Mouse (Mus musculus) kidney, postnatal 0 days (tissue): Measurements from ENCODE around the gene Gm49353. TPM values are rescaled to one million over a fixed set of nuclear protein-coding genes. Genes with fewer than 3 reads are reported as not detected.
A peak's percentile ranks its signal among the peaks of the same experiment; 100 is the strongest.

ENCODE experiments used
- ATAC-seq: fragments of 200-750 bp; cut with Nextera tagmentation; replicated peaks from 2 replicates; pipeline ENCODE4 v1.8.0; 2017; ENCODE audit warnings: low read depth, moderate number of reproducible peaks, moderate TSS enrichment, moderate library complexity; ENCODE audit not compliant: low FRiP score
- DNase-seq: peaks from one replicate; pipeline ENCODE4 v3.0.0-alpha.2; 2016; ENCODE audit warnings: low spot score
- H3K27ac ChIP-seq: fragments of 300-500 bp; sonication (generic); 2 replicates; pipeline ENCODE4 v1.5.1; 2014; ENCODE audit warnings: mild to moderate bottlenecking
- H3K27me3 ChIP-seq: fragments of 300-500 bp; sonication (generic); 2 replicates; pipeline ENCODE4 v1.6.1; 2014; ENCODE audit warnings: low read length, mixed read lengths; ENCODE audit not compliant: insufficient read depth
- H3K36me3 ChIP-seq: fragments of 300-500 bp; sonication (generic); 2 replicates; pipeline ENCODE4 v1.6.1; 2014; ENCODE audit warnings: low read length, mixed read lengths; ENCODE audit not compliant: insufficient read depth
- H3K4me1 ChIP-seq: fragments of 300-500 bp; sonication (generic); replicated peaks from 2 replicates; pipeline ENCODE4 v1.6.1; 2014; ENCODE audit warnings: antibody characterized with exemption, low read length, mixed read lengths; ENCODE audit not compliant: insufficient read depth
- H3K4me2 ChIP-seq: fragments of 300-500 bp; sonication (generic); 2 replicates; pipeline ENCODE4 v1.6.1; 2014; ENCODE audit warnings: mild to moderate bottlenecking, low read length, moderate library complexity, mixed read lengths
- H3K4me3 ChIP-seq: fragments of 300-500 bp; sonication (generic); replicated peaks from 2 replicates; pipeline ENCODE4 v1.5.1; 2014; ENCODE audit warnings: low read depth, low read length
- H3K9ac ChIP-seq: fragments of 300-500 bp; sonication (generic); 2 replicates; pipeline ENCODE4 v1.6.1; 2014; ENCODE audit warnings: low read depth, low read length
- H3K9me3 ChIP-seq: fragments of 300-500 bp; sonication (generic); replicated peaks from 2 replicates; pipeline ENCODE4 v1.6.1; 2016; ENCODE audit warnings: low read length, inconsistent platforms, mixed read lengths
- CTCF ChIP-seq: IDR thresholded peaks from 2 replicates; pipeline ENCODE4 v1.5.1; 2016; ENCODE audit warnings: antibody characterized with exemption, low read depth, mild to moderate bottlenecking, moderate library complexity
- WGBS: fragments of 180-500 bp; shearing (Covaris S2); extraction: QIAGEN DNeasy Blood & Tissue Kit; methylation state at CpG from one replicate; pipeline ENCODE4 v1.1.7; 2014; 5-methylcytosine and 5-hydroxymethylcytosine counted together
- polyA plus RNA-seq: library from polyadenylated mRNA; unstranded; fragments of >200 nt; fragmentation: Nextera tagmentation; extraction: Ambion mirVana; gene quantifications from 2 replicates; pipeline ENCODE4 v1.2.1, GENCODE M21; 2015

Gene Gm49353
- polyA plus RNA-seq, 1 experiment from 2014 or later: not detected

GRCm38 (mm10) chr10:29208735-29209134, 10.0 kb downstream of the Gm49353 start:
- 51% methylated on average over 3 of the region's 3 CpGs for WGBS
- Histone ChIP-seq H3K27me3 (no peaks in the 10 kb centered on the region), H3K4me3 (no peak overlapping the region), H3K9ac (no peak overlapping the region), H3K27ac (no peak overlapping the region), H3K4me2 (no peak overlapping the region), H3K9me3 (no peaks in the 10 kb centered on the region), H3K4me1 (no peaks in the 10 kb centered on the region), H3K36me3 (no peaks in the 10 kb centered on the region)
- TF ChIP-seq CTCF: no peak
- ATAC-seq (no peak), DNase-seq (no peak)

- no peak within 1 kb of the TSS for H3K27ac ChIP-seq
- H3K27me3 ChIP-seq: no peaks in the 10 kb centered on the region
- 9% methylated on average over 4 of the region's 4 CpGs for WGBS
- no peak within 1 kb of the TSS for H3K9ac ChIP-seq
- no peak for TF ChIP-seq CTCF
- peak; percentile 88 for ATAC-seq
- DNase-seq: peak; percentile 71
- H3K4me1 ChIP-seq: no peaks in the 10 kb centered on the region
- no peaks in the 10 kb centered on the region for H3K36me3 ChIP-seq
- H3K4me2 ChIP-seq: no peak within 1 kb of the TSS
- no peak within 1 kb of the TSS for H3K4me3 ChIP-seq
- H3K9me3 ChIP-seq: no peaks in the 10 kb centered on the region
Observed at GRCm38 (mm10) chr10:29211453-29211852, 12.7 kb downstream of the Gm49353 start, which contains the start of gene 9330159F19Rik. TSS of gene 9330159F19Rik (plus strand) at chr10:29211606.

GRCm38 (mm10) chr10:29213534-29214100, 14.9 kb downstream of the Gm49353 start:
- DNase-seq: no peak

GRCm38 (mm10) chr10:29216957-29217356, 18.2 kb downstream of the Gm49353 start:
- TF ChIP-seq CTCF: no peak
- no peaks in the 10 kb centered on the region for H3K36me3 ChIP-seq
- H3K4me2 ChIP-seq: no peak overlapping the region
- no peak overlapping the region for H3K4me3 ChIP-seq
- H3K27me3 ChIP-seq: no peaks in the 10 kb centered on the region
- no peaks in the 10 kb centered on the region for H3K4me1 ChIP-seq
- no peak overlapping the region for H3K27ac ChIP-seq
- DNase-seq (no peak), ATAC-seq (no peak)
- no peaks in the 10 kb centered on the region for H3K9me3 ChIP-seq
- 94% methylated on average over 1 of the region's 1 CpGs for WGBS
- H3K9ac ChIP-seq: no peak overlapping the region

More at GRCm38 (mm10) chr10:29213534-29214100, 14.9 kb downstream of the Gm49353 start:
- H3K27ac ChIP-seq: no peak overlapping the region
- TF ChIP-seq CTCF: no peak
- H3K4me3 ChIP-seq: no peak overlapping the region
- no peak for ATAC-seq
- H3K36me3 ChIP-seq: no peaks in the 10 kb centered on the region
- H3K9me3 ChIP-seq: no peaks in the 10 kb centered on the region
- no peak overlapping the region for H3K9ac ChIP-seq
- H3K4me1 ChIP-seq: no peaks in the 10 kb centered on the region
- no peak overlapping the region for H3K4me2 ChIP-seq
- H3K27me3 ChIP-seq: no peaks in the 10 kb centered on the region
- 46% methylated on average over 3 of the region's 3 CpGs for WGBS

- no peak overlapping the region for H3K27ac ChIP-seq
- no peak overlapping the region for H3K4me3 ChIP-seq
- no peaks in the 10 kb centered on the region for H3K27me3 ChIP-seq
- no peaks in the 10 kb centered on the region for H3K4me1 ChIP-seq
- no peaks in the 10 kb centered on the region for H3K36me3 ChIP-seq
- no peak for TF ChIP-seq CTCF
- H3K4me2 ChIP-seq: no peak overlapping the region
- H3K9ac ChIP-seq: no peak overlapping the region
- DNase-seq (no peak), ATAC-seq (no peak)
- 65% methylated on average over 2 of the region's 2 CpGs for WGBS
- H3K9me3 ChIP-seq: no peaks in the 10 kb centered on the region
Observed at GRCm38 (mm10) chr10:29217451-29217850, 18.7 kb downstream of the Gm49353 start.

- H3K27me3 ChIP-seq: no peaks in the 10 kb centered on the region
- no peak for TF ChIP-seq CTCF
- WGBS: 88% methylated on average over 4 of the region's 4 CpGs
- H3K4me2 ChIP-seq: no peak overlapping the region
- ATAC-seq: no peak
- no peak overlapping the region for H3K27ac ChIP-seq
- no peak overlapping the region for H3K9ac ChIP-seq
- H3K36me3 ChIP-seq: no peaks in the 10 kb centered on the region
- H3K4me1 ChIP-seq: no peaks in the 10 kb centered on the region
- no peaks in the 10 kb centered on the region for H3K9me3 ChIP-seq
- H3K4me3 ChIP-seq: no peak overlapping the region
- DNase-seq: no peak
Observed at GRCm38 (mm10) chr10:29225329-29225728, 26.6 kb downstream of the Gm49353 start.

GRCm38 (mm10) chr10:29231208-29231607, 32.5 kb downstream of the Gm49353 start:
- Histone ChIP-seq H3K9me3 (no peaks in the 10 kb centered on the region), H3K27me3 (no peaks in the 10 kb centered on the region), H3K4me2 (no peak overlapping the region), H3K4me1 (no peaks in the 10 kb centered on the region), H3K4me3 (no peak overlapping the region), H3K9ac (no peak overlapping the region), H3K36me3 (no peaks in the 10 kb centered on the region), H3K27ac (no peak overlapping the region)
- no peak for TF ChIP-seq CTCF
- DNase-seq (no peak), ATAC-seq (no peak)
- WGBS: 77% methylated on average over 2 of the region's 2 CpGs

Other genes with a start within 250 kb of the Gm49353 start
- gene 2310057J18Rik, start 212.7 kb upstream of the Gm49353 start, polyA plus RNA-seq: not detected in 2 replicates
- gene Soga3, start 55.1 kb upstream of the Gm49353 start, polyA plus RNA-seq: 0.14 and 0.37 TPM in 2 replicates
- gene 9330159F19Rik, start 12.7 kb downstream of the Gm49353 start, polyA plus RNA-seq: 0.04 and 0.07 TPM in 2 replicates
- 33.4 and 36.3 TPM in 2 replicates for gene Echdc1, start 114.2 kb downstream of the Gm49353 start, polyA plus RNA-seq
- gene Rnf146, start 163.5 kb downstream of the Gm49353 start, polyA plus RNA-seq: 43.4 and 43.9 TPM in 2 replicates